Mouse (Mus musculus): Measurements from ENCODE around the gene Mgst2. TPM values are rescaled to one million over a fixed set of nuclear protein-coding genes. Genes with fewer than 3 reads are reported as not detected.

Mgst2 gene
- total and polyA plus RNA-seq, 3 experiments, result 48.8 to 147 (median 76.0) TPM

DNA sequence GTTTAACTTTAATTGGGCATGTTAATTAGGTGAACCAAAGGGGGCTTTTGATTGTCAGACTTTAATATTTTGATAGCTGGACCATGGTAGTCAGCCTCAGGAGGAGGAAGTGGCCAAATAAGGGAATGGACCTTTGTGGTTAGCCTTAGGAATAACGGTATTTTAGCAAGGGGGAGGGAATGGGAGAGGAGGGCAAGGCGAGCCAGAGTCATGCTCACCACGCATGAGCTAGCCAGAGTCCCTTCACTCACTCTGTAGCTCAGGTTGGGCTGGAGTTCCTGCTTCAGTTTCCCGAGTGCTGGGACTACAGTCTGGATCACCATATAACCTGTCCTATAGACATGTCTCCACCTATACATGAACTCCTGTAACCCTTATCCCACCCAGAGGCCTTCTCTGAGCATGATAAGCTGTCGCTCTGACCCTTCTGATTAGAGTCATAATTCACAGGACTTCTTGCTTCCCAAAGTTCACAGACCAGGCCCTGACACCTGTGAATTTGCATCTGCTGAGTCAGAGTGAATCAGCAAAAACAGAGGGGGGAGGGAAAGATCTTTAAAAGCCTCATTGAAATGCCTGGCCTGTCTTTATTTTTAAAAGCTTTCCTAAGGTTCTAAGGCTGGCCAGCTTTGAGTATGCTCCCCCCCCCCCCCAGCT, 10.4 kb downstream of the Mgst2 start (continued):
- peak; percentile 84; the same call in 1 of the 2 replicates for TF ChIP-seq MAZ (IDR thresholded peaks at IDR 0.05; ENCODE audit: low read depth, low read length)

DNA sequence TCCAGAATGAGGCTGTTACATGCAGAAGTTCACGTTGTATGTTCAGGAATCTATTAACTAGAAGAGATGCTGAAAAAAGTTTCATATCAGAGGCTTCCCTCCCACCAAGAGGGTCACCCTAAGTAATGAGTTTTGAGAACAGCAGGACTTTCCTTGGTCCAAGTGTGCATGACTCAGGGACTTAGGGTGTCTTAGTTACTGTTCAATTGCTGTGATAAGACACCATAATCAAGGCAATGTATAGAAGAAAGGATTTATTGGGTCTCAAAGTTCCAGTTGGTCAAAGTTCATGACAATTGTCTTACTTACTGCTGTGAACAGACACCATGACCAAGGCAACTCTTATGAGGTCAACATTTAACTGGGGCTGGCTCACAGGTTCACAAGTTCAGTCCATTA, 10.9 kb downstream of the Mgst2 start:
- Histone ChIP-seq H3K9me3 (replicated peaks; ENCODE audit: low read length) (no peaks in the 10 kb centered on the region), H3K4me3 (replicated peaks in 1 of 3; ENCODE audit: low read depth in 2 of 3, low read length in 2 of 3, poor library complexity in 1 of 3) (no peak overlapping the region), H3K27ac (ENCODE audit: insufficient read depth, low read depth) (peak overlapping the region; percentile 68), H3K36me3 (replicated peaks in 1 of 2; ENCODE audit: control insufficient read depth in 1 of 2, insufficient read depth in 1 of 2, low read length in 1 of 2) (peaks cover 23 to 82% of the 10 kb centered on the region in 2 experiments), H3K4me2 (ENCODE audit: insufficient read depth, low read depth, poor library complexity, severe bottlenecking) (peak overlapping the region; percentile 60; the same call in 1 of the 2 replicates), H3K79me2 (replicated peaks; ENCODE audit: control insufficient read depth, extremely low read depth, insufficient read depth, poor library complexity, severe bottlenecking) (no peaks in the 10 kb centered on the region), H3K27me3 (replicated peaks) (no peaks in the 10 kb centered on the region), H3K9ac (ENCODE audit: insufficient read depth, low read depth) (peak overlapping the region; percentile 18; the same call in 1 of the 2 replicates), H3K4me1 (ENCODE audit: control insufficient read depth in 1 of 2, insufficient read depth in 2 of 2) (peaks cover 34 to 80% of the 10 kb centered on the region in 2 experiments)
- 0 out of 2 replicates have a peak, but pooled peaks have one; percentile 13 for TF ChIP-seq NELFE (IDR thresholded peaks at IDR 0.05; ENCODE audit: low read depth, low read length)
- TF ChIP-seq ELF1 (IDR thresholded peaks at IDR 0.05; ENCODE audit: low read depth, low read length), result no peak
- no peak for TF ChIP-seq CHD1 (IDR thresholded peaks at IDR 0.05; ENCODE audit: low read depth, low read length)
- peak; percentile 12; the same call in 1 of the 2 replicates for TF ChIP-seq MAZ (IDR thresholded peaks at IDR 0.05; ENCODE audit: low read depth, low read length)
- no peak for TF ChIP-seq MXI1 (IDR thresholded peaks at IDR 0.05; ENCODE audit: low read depth, low read length)
- TF ChIP-seq JUND (conservative IDR thresholded peaks at IDR 0.05; ENCODE audit: low read depth, low read length), result no peak
- TF ChIP-seq ETS1 (conservative IDR thresholded peaks at IDR 0.05; ENCODE audit: low read depth, low read length), result no peak
- no peak for TF ChIP-seq MEF2A (IDR thresholded peaks at IDR 0.05; ENCODE audit: borderline replicate concordance, low read depth, low read length)
- no peak for TF ChIP-seq UBTF (IDR thresholded peaks at IDR 0.05; ENCODE audit: low read depth, low read length)
- DNase-seq (ENCODE audit: extremely low read depth), result no peak
- dilution Hi-C loops (cut with MboI; ENCODE audit: extremely low pct_ligation_motif_present, extremely low pct_unique_long_range_greater_than_20kb, low sequenced_read_pairs) (no loop called here), in situ Hi-C loops (cut with MboI; ENCODE audit: low pct_ligation_motif_present, low pct_unique_long_range_greater_than_20kb, low sequenced_read_pairs) (loop anchor here (10.0 kb wide), 1 partner anchor 186 kb away; the partner anchor contains the start of gene Rab33b)

DNA sequence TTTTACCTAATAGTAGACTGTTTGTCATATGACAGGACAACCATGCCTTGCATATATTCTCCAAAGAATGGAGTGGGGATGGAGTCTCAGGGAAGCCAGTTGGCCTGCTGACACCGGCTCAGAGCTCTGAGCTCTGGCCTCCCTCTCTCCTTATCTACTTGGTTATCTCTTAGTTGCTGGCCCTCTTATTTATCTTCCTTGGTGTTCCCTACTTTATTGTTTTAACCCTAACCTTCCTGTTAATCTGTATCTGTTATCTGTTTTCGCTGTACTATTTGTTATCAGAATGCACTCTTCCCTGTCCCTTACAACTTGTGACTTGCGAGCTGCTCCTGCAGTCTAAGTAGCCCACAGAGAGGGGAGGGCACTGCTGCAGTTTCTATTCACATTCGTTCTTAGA, 12.5 kb downstream of the Mgst2 start:
- DNase-seq (ENCODE audit: extremely low read depth), result no peak
- Histone ChIP-seq H3K9ac (ENCODE audit: insufficient read depth, low read depth) (no peak overlapping the region), H3K4me1 (ENCODE audit: control insufficient read depth in 1 of 2, insufficient read depth in 2 of 2) (peaks cover 34 to 64% of the 10 kb centered on the region in 2 experiments), H3K9me3 (replicated peaks; ENCODE audit: low read length) (no peaks in the 10 kb centered on the region), H3K4me2 (ENCODE audit: insufficient read depth, low read depth, poor library complexity, severe bottlenecking) (no peak overlapping the region), H3K27me3 (replicated peaks) (no peaks in the 10 kb centered on the region), H3K79me2 (replicated peaks; ENCODE audit: control insufficient read depth, extremely low read depth, insufficient read depth, poor library complexity, severe bottlenecking) (no peaks in the 10 kb centered on the region), H3K4me3 (replicated peaks in 1 of 3; ENCODE audit: low read depth in 2 of 3, low read length in 2 of 3, poor library complexity in 1 of 3) (no peak overlapping the region), H3K27ac (ENCODE audit: insufficient read depth, low read depth) (no peak overlapping the region), H3K36me3 (replicated peaks in 1 of 2; ENCODE audit: control insufficient read depth in 1 of 2, insufficient read depth in 1 of 2, low read length in 1 of 2) (peaks cover 27 to 89% of the 10 kb centered on the region in 2 experiments)
- in situ Hi-C loops (cut with MboI; ENCODE audit: low pct_ligation_motif_present, low pct_unique_long_range_greater_than_20kb, low sequenced_read_pairs), result loop anchor here (10.0 kb wide), 1 partner anchor 188 kb away; the partner anchor contains the start of gene Rab33b
- TF ChIP-seq ZC3H11A (IDR thresholded peaks at IDR 0.05; ENCODE audit: low read depth, low read length), result no peak
- no peak for TF ChIP-seq RAD21 (IDR thresholded peaks at IDR 0.05; ENCODE audit: low read depth, low read length)
- TF ChIP-seq MYC (IDR thresholded peaks at IDR 0.05; ENCODE audit: low read depth, low read length), result no peak
- no peak for TF ChIP-seq KAT2A (IDR thresholded peaks at IDR 0.05; ENCODE audit: insufficient replicate concordance, low read length)
- TF ChIP-seq RCOR1 (conservative IDR thresholded peaks at IDR 0.05; ENCODE audit: low read depth, low read length), result no peak
- no peak for TF ChIP-seq POLR2A (IDR thresholded peaks at IDR 0.05; ENCODE audit: low read depth, low read length)
- TF ChIP-seq MAZ (IDR thresholded peaks at IDR 0.05; ENCODE audit: low read depth, low read length), result no peak
- TF ChIP-seq E2F4 (IDR thresholded peaks at IDR 0.05; ENCODE audit: insufficient replicate concordance, low read depth, low read length), result no peak
- no peak for TF ChIP-seq SIN3A (IDR thresholded peaks at IDR 0.05; ENCODE audit: low read length)
- TF ChIP-seq PAX5 (IDR thresholded peaks at IDR 0.05; ENCODE audit: low read length), result no peak
- no peak for TF ChIP-seq SMC3 (IDR thresholded peaks at IDR 0.05; ENCODE audit: low read depth, low read length)
- TF ChIP-seq ZNF384 (IDR thresholded peaks at IDR 0.05; ENCODE audit: low read depth, low read length), result no peak
- no peak for TF ChIP-seq HCFC1 (IDR thresholded peaks at IDR 0.05; ENCODE audit: low read depth, low read length)
- no peak for TF ChIP-seq MXI1 (IDR thresholded peaks at IDR 0.05; ENCODE audit: low read depth, low read length)
- TF ChIP-seq MAX (IDR thresholded peaks at IDR 0.05; ENCODE audit: low read length), result no peak
- TF ChIP-seq ZMIZ1 (IDR thresholded peaks at IDR 0.05; ENCODE audit: low read depth, low read length), result no peak
- no peak for TF ChIP-seq ETS1 (conservative IDR thresholded peaks at IDR 0.05; ENCODE audit: low read depth, low read length)
- dilution Hi-C loops (cut with MboI; ENCODE audit: extremely low pct_ligation_motif_present, extremely low pct_unique_long_range_greater_than_20kb, low sequenced_read_pairs), result no loop called here
